Mouse (Mus musculus): ENCODE results near the gene Notch3. TPM values are rescaled to one million over a fixed set of nuclear protein-coding genes. Genes with fewer than 3 reads are reported as not detected.
"Not testable (repeated sequence)": the region's sequence is repeated elsewhere in the genome, so short reads cannot be mapped to it uniquely, and the experiment has no call there.

Gene Notch3
- polyA plus RNA-seq, 1 experiment, result 12.0 TPM

DNA sequence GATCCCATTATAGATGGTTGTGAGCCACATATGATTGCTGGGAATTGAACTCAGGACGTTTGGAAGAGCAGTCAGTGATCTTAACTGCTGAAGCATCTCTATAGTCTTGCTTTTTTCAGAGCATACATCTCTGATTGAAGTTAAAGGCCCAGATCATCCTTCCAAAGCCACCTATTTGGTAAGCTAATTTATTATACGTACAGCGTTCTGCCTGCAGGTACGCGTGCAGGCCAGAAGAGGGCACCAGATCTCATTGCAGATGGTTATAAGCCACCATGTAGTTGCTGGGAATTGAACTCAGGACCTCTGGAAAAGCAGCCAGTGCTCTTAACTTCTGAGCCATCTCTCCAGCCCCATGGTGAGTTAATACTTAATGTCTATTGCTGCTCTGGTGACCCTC lies 73.8 kb downstream of the Notch3 start:
- WGBS, result 87% methylated on average over 5 of the region's 5 CpGs
- H3K27me3 ChIP-seq (replicated peaks; ENCODE audit: control insufficient read depth, insufficient read depth, low read length), result no peaks in the 10 kb centered on the region
- DNase-seq, result no peak
- no peaks in the 10 kb centered on the region for H3K36me3 ChIP-seq (ENCODE audit: control insufficient read depth, insufficient read depth, low read length)
- no peak overlapping the region for H3K4me3 ChIP-seq (ENCODE audit: insufficient read depth, low read depth, low read length)
- no peak overlapping the region for H3K27ac ChIP-seq (ENCODE audit: insufficient read depth, low read depth, low read length)
- TF ChIP-seq CTCF (conservative IDR thresholded peaks at IDR 0.05; ENCODE audit: insufficient read depth, insufficient read length, low read depth, low read length) (peak; percentile 39; the same call in 1 of the 2 replicates), POLR2A (IDR thresholded peaks at IDR 0.05; ENCODE audit: low read depth, low read length) (no peak)
- H3K4me1 ChIP-seq (ENCODE audit: control insufficient read depth, insufficient read depth, low read length), result peaks cover 5% of the 10 kb centered on the region

DNA sequence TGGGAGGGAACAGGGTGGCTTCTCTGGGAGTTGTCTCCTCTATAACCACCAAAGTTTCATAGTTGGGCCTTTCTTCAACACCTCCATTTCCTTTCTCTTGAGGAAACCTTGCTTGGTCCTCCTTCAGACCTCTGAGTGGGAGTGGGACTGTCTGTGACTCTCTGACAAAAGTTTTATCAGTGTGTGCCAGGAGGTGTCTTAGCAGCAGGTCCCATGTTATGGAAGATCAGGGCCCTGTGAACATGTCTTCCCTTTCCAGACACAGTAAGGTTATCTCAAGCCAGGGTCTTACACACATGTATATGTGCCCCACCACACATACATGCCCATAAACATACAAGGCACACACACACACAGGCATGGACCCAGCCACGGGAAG lies 74.4 kb downstream of the Notch3 start:
- no peak for TF ChIP-seq POLR2A (IDR thresholded peaks at IDR 0.05; ENCODE audit: low read depth, low read length)
- TF ChIP-seq CTCF (conservative IDR thresholded peaks at IDR 0.05; ENCODE audit: insufficient read depth, insufficient read length, low read depth, low read length), result no peak
- WGBS, result 95% methylated on average over 1 of the region's 1 CpGs
- peaks cover 1% of the 10 kb centered on the region for H3K4me1 ChIP-seq (ENCODE audit: control insufficient read depth, insufficient read depth, low read length)
- no peak overlapping the region for H3K4me3 ChIP-seq (ENCODE audit: insufficient read depth, low read depth, low read length)
- no peaks in the 10 kb centered on the region for H3K27me3 ChIP-seq (replicated peaks; ENCODE audit: control insufficient read depth, insufficient read depth, low read length)
- no peak overlapping the region for H3K27ac ChIP-seq (ENCODE audit: insufficient read depth, low read depth, low read length)
- DNase-seq, result no peak
- H3K36me3 ChIP-seq (ENCODE audit: control insufficient read depth, insufficient read depth, low read length), result no peaks in the 10 kb centered on the region

DNA sequence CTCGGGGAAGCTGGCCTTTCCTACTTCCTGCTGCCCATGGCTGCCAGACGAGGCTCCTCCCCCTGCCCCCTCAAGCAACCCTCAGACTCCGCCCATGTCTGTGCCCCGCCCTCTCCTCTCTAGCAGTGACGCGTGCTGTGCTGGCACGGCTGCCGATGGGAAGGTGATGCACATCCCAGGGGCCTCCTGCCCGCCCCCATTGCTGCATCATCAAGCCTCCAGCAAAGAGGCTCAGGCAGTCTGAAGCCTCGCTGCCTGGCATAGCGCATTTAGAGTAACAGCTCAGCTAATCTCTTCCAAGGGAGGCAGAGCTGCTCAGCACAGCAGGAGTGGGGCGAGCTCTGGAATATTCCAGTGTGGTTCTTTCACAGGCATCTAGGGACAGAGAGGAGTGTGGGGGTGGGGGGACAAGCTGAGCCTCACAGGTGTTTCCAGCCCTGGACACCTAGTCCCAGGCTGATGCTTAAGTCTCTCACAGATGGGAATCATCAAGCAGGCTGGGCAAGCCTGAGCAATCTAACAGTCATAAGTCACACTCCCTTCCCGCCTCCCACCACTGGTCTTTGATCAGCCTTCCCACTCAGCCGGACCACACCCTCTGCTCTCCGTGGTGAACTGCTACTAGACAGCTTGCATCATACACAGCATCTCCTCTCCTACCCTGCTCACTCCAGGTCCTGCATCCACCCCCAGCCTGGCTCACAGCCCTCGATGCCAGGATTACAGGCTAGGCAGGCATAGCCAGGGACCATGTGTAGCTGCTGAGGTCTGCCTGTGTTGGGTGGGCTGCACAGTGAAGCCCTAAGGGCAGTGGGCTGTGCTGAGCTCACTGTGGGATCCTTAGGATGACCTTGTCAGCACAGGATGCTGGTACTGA lies 75.0 kb downstream of the Notch3 start:
- not testable (repeated sequence) for H3K4me1 ChIP-seq (ENCODE audit: control insufficient read depth, insufficient read depth, low read length); H3K36me3 ChIP-seq (ENCODE audit: control insufficient read depth, insufficient read depth, low read length); H3K27me3 ChIP-seq (replicated peaks; ENCODE audit: control insufficient read depth, insufficient read depth, low read length)
- H3K4me3 ChIP-seq (ENCODE audit: insufficient read depth, low read depth, low read length), result peak overlapping the region; percentile 37; the same call in 1 of the 2 replicates
- 0 out of 2 replicates have a peak overlapping the region, but pooled peaks have one; percentile 45 for H3K27ac ChIP-seq (ENCODE audit: insufficient read depth, low read depth, low read length)
- WGBS, result 5% methylated on average over 16 of the region's 16 CpGs
- peak; percentile 86 for DNase-seq

DNA sequence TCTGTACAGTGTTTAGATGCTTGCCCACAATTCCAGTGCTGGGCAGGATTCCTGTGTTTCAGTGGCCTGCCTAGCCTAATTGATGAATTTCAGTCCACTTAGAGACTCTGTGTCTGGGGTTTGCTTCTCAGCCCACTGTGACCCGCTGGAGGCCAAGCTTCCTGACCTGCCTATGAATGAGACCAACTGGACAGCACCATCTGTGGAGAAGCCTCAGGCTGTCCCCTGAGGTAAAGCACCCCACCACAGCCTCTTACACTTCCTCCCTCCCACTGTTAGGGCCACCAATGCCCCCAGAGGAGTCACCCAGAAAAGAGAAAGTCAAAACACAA lies 75.7 kb downstream of the Notch3 start:
- Histone ChIP-seq H3K27me3 (replicated peaks; ENCODE audit: control insufficient read depth, insufficient read depth, low read length) (no peaks in the 10 kb centered on the region), H3K4me3 (ENCODE audit: insufficient read depth, low read depth, low read length) (peak overlapping the region; percentile 37; the same call in 1 of the 2 replicates), H3K27ac (ENCODE audit: insufficient read depth, low read depth, low read length) (0 out of 2 replicates have a peak overlapping the region, but pooled peaks have one; percentile 45), H3K36me3 (ENCODE audit: control insufficient read depth, insufficient read depth, low read length) (no peaks in the 10 kb centered on the region), H3K4me1 (ENCODE audit: control insufficient read depth, insufficient read depth, low read length) (no peaks in the 10 kb centered on the region)
- 17% methylated on average over 1 of the region's 1 CpGs for WGBS
- TF ChIP-seq POLR2A (IDR thresholded peaks at IDR 0.05; ENCODE audit: low read depth, low read length) (no peak), CTCF (conservative IDR thresholded peaks at IDR 0.05; ENCODE audit: insufficient read depth, insufficient read length, low read depth, low read length) (no peak)
- no peak for DNase-seq

DNA sequence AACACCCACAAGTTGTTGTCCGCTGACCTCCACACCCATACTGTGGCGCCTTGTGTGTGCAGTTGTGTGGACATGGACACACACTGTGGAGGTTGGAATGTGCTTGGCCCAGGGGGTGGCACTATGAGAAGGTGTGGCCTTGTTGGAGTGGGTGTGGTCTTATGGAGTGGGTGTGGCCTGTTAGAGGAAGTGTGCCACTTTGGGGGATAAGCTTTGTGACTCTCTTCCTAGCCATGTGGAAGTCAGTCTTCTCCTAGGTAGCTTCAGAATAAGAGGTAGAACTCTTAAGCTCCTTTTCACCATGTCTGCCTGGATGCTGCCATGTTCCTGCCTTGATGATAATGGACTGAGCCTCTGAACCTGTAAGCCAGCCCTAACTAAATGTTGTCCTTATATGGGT lies 79.6 kb downstream of the Notch3 start:
- Histone ChIP-seq H3K4me1 (ENCODE audit: control insufficient read depth, insufficient read depth, low read length) (no peaks in the 10 kb centered on the region), H3K27me3 (replicated peaks; ENCODE audit: control insufficient read depth, insufficient read depth, low read length) (no peaks in the 10 kb centered on the region), H3K4me3 (ENCODE audit: insufficient read depth, low read depth, low read length) (no peak overlapping the region), H3K27ac (ENCODE audit: insufficient read depth, low read depth, low read length) (no peak overlapping the region), H3K36me3 (ENCODE audit: control insufficient read depth, insufficient read depth, low read length) (no peaks in the 10 kb centered on the region)
- 96% methylated on average over 2 of the region's 2 CpGs for WGBS
- no peak for DNase-seq
- TF ChIP-seq POLR2A (IDR thresholded peaks at IDR 0.05; ENCODE audit: low read depth, low read length), result no peak

DNA sequence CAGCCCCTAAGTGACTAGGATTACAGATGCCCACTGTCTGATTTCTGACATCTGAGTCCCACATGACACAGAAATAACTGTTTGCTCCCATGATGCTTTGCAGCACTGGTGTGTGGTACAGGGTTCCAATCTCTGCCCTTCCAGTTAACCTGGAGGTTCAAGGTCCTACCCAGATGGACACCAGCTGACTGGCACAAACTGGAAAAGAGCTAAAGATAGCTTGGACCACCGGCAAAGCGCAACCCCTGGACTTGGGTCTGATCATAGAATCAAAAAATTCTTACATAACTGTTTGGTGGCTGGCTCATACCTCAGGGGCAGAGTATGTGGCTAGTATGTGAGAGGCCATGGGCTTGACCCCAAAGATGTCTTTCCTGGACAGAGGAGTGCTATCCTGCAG lies 83.3 kb downstream of the Notch3 start:
- H3K27me3 ChIP-seq (replicated peaks; ENCODE audit: control insufficient read depth, insufficient read depth, low read length), result no peaks in the 10 kb centered on the region
- 72% methylated on average over 2 of the region's 2 CpGs for WGBS
- no peak overlapping the region for H3K4me3 ChIP-seq (ENCODE audit: insufficient read depth, low read depth, low read length)
- TF ChIP-seq POLR2A (IDR thresholded peaks at IDR 0.05; ENCODE audit: low read depth, low read length) (no peak), CTCF (conservative IDR thresholded peaks at IDR 0.05; ENCODE audit: insufficient read depth, insufficient read length, low read depth, low read length) (no peak)
- H3K27ac ChIP-seq (ENCODE audit: insufficient read depth, low read depth, low read length), result no peak overlapping the region
- H3K4me1 ChIP-seq (ENCODE audit: control insufficient read depth, insufficient read depth, low read length), result no peaks in the 10 kb centered on the region
- DNase-seq, result peak; percentile 39
- no peaks in the 10 kb centered on the region for H3K36me3 ChIP-seq (ENCODE audit: control insufficient read depth, insufficient read depth, low read length)

DNA sequence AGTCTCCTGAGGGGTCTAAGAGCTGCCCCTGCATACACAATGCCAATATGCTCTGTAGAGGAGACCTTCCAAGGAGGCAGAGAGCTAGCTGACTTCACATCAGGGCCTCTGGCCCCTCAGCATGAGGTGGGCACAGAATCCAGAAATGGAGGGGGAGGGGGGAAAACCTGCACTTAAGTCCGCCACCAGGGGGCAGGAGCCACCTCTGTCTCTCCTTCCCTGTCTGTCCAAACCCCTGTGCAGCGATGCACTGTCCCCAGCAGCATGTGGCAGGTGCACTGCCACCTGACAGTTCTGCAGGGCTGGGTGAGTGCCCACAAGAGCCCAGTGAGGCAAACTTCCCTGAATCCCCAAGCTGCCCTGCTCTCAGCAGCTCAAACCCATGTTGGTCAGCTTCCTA lies 91.5 kb downstream of the Notch3 start:
- H3K36me3 ChIP-seq (ENCODE audit: control insufficient read depth, insufficient read depth, low read length), result no peaks in the 10 kb centered on the region
- no peak overlapping the region for H3K4me3 ChIP-seq (ENCODE audit: insufficient read depth, low read depth, low read length)
- H3K27me3 ChIP-seq (replicated peaks; ENCODE audit: control insufficient read depth, insufficient read depth, low read length), result no peaks in the 10 kb centered on the region
- WGBS, result 10% methylated on average over 2 of the region's 2 CpGs
- peak; percentile 78 for TF ChIP-seq CTCF (conservative IDR thresholded peaks at IDR 0.05; ENCODE audit: insufficient read depth, insufficient read length, low read depth, low read length)
- no peak for TF ChIP-seq POLR2A (IDR thresholded peaks at IDR 0.05; ENCODE audit: low read depth, low read length)
- no peak overlapping the region for H3K27ac ChIP-seq (ENCODE audit: insufficient read depth, low read depth, low read length)
- DNase-seq, result peak; percentile 57
- H3K4me1 ChIP-seq (ENCODE audit: control insufficient read depth, insufficient read depth, low read length), result no peaks in the 10 kb centered on the region

Data from kidney, adult 2 months (tissue).